Mouse (Mus musculus) regulatory T cell (primary cell): ENCODE results near the gene Casp4.

ENCODE experiments used
- in situ Hi-C: fragments of 300-600 bp; cut with MboI, MseI; formaldehyde crosslinking; loops from one replicate; pipeline ENCODE4 v1.15.1; 2025; ENCODE audit warnings: high pct_unique_total_duplicates

The Casp4 gene

DNA sequence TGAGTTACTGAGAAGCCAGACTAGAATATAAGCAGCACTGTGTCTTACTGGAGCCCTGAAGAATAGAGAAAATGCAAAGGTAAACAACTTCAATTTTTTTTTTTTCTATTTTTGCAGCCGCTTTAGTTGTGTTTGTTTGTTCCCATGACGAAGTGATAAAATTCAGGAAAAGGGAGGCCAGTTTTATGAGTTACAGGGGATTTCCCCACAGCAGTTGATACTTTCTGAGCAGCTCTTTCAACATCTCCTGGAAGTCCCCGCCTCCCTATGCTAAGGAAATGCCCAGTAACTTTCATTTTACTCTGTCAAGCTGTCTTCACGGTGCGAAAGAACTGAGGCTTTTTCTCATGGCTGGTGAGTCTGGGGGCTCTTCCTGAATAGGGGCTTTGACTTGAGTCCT is at the start of gene Casp4:
Gene Casp4 (plus strand): TSS at position 268 of the 400 bp plus-strand sequence.
- in situ Hi-C loops = no loop called here

- in situ Hi-C loops = no loop called here
Measured at GRCm38 (mm10) chr9:5263951-5264475, 44.6 kb upstream of the Casp4 start.

- in situ Hi-C loops = no loop called here
Measured at GRCm38 (mm10) chr9:5270274-5270673, 38.4 kb upstream of the Casp4 start.

DNA sequence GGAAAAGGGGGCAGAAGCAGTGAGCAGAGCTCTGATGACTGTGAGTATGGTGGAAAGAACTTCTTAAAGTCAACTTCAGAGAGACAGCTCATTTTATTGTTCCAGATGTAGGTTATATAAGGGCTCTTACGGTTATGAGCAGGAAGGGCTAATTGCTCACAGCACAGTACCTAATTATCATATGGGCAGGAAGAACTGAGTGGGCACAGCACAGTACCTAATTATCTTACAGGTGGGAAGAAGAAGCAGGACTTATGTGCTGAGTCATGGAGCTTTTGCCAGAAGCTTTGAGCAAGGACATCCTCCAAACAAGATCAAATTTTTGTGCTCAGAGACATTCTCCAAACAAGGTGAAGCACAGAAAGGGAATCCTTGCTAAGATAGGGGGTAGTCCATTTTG is 37.7 kb upstream of the Casp4 start:
- in situ Hi-C loops = no loop called here

- in situ Hi-C loops = no loop called here
Measured at GRCm38 (mm10) chr9:5271334-5271845, 37.2 kb upstream of the Casp4 start.

DNA sequence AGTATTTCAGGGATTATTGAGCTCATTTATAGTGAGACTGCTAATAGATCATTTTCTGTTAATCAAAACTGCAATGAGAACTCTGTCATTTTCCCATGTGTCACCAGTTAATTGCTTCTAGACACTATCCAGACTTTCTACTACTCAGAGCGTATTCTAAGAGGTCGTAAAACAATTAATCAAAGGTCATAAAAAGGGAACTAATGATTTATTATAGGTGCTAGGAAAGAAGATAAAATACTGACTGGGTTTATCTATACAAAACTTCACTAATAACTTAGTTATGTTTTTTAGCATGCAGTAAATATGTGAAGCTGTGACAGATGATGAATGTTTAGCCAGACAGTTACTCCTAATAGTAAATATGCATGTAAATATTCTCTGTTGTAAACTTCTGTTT is 22.6 kb upstream of the Casp4 start:
- in situ Hi-C loops = no loop called here

GRCm38 (mm10) chr9:5286597-5286996 is 22.0 kb upstream of the Casp4 start:
- in situ Hi-C loops = no loop called here

DNA sequence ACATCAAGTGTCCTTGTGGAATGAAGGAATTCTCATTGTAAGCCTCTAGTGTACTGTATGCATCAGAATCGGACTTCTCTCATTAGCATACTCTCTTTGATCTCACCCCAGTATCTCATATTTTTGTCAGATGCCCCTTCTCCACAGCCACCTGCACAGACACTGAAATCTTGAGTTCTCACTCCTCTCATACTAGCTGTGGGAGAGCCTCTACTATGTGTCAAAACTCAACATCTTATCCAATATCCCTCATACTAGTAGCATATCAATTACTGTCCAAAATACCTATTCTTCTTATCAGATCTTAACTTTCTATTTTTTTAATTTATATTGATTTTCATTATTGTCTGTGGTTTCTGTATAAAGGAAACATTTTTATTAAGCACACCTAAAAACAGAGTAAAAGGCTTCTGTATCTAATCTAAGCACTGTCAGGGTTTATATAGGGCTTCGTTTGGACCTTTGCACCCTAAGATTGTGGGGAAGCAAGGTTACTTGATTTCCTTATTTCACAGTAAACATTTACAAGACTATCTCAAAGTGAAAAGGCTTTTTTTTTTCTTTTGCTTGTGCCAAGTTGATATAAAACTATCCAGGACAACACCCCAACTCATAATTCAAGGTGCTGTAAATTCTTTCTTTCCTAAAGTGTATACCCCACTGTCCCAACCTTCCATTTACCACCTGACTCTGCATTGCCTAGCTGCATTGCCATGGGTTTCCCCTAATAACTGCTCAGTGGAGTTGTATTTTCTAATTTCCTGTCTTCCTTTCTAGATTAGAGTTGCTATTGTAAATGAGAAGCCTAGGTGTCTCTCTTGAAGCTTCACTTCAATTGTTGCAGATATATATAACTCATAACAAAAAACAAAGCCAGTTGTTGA is 12.0 kb upstream of the Casp4 start:
- in situ Hi-C loops = no loop called here

DNA sequence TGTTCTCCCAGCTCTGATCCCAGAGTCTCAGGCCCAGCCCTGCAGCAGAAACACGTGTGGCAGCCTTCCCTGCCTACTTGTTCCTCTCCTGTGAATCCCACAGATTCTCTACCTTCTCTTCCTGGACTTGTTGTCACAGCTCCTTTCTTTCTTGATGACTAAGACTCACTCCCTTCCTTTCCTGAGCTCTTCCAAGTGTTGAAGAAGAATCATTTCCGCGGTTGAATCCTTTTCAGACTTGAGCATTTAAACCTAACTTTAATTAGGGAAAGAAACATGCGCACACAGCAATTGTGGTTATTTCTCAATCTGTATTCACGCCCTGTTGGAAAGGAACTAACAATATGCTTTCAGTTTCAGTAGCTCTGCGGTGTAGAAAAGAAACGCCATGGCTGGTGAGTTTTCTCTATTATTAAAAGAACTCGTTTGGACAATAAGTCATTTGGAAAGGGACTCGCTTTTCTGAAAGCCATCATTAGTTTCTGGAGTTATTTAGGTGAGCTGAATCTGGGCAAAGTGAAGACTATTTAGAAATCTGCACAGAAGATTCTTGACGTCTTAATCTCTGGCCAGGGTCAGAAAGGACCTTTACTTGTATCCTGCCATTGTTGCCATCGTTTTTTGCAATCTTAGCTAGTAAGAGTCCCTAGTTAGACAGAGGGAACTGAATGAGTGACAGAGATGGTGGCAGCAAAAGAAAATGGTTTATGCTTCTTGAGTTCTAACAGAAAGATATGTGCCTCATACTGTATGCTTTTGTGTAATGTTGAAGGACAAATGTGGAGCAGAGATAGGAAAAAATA is 10.1 kb upstream of the Casp4 start, which contains the start of gene Casp1:
Gene Casp1 (plus strand): TSS at position 189 of the 803 bp plus-strand sequence.
- in situ Hi-C loops = no loop called here

DNA sequence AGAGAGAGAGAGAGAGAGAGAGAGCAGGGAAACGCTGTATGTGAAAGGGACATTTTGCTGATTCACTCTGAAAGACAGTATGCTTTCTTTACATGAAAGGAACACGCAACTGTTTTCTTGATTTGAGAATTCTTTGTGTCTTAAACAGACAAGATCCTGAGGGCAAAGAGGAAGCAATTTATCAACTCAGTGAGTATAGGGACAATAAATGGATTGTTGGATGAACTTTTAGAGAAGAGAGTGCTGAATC is 9.6 kb upstream of the Casp4 start:
- in situ Hi-C loops = no loop called here

GRCm38 (mm10) chr9:5310112-5310511 is 1.5 kb downstream of the Casp4 start:
- in situ Hi-C loops = no loop called here

- in situ Hi-C loops = no loop called here
Measured at GRCm38 (mm10) chr9:5311435-5311834, 2.8 kb downstream of the Casp4 start.

- in situ Hi-C loops = no loop called here
Measured at GRCm38 (mm10) chr9:5328204-5328603, 19.6 kb downstream of the Casp4 start.

DNA sequence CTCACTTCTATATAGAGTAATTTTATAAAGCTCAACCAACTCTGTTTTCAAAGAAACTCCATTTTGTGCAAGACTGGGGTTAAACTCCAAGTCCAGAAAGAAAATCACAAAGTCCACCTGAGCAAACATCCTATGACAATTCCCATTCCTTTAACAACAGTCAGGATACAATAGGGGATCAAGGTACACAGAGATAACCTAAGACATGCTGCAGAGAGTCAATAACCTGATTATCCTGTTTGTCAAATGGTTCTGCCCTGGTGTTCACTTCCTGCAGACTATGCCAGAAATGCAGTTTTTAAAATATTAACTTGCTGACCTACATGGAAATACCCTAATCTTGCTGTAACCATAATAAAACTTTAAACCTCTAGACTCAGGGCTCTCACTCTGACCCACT is 23.8 kb downstream of the Casp4 start:
- in situ Hi-C loops = loop anchor here (10.0 kb wide), 1 partner anchor 652 kb away; no protein-coding TSS in a partner anchor

GRCm38 (mm10) chr9:5333422-5333821 is 24.8 kb downstream of the Casp4 start:
- in situ Hi-C loops = loop anchor here (10.0 kb wide), 1 partner anchor 651 kb away; no protein-coding TSS in a partner anchor

- in situ Hi-C loops = no loop called here
Measured at GRCm38 (mm10) chr9:5343092-5343491, 34.5 kb downstream of the Casp4 start.

DNA sequence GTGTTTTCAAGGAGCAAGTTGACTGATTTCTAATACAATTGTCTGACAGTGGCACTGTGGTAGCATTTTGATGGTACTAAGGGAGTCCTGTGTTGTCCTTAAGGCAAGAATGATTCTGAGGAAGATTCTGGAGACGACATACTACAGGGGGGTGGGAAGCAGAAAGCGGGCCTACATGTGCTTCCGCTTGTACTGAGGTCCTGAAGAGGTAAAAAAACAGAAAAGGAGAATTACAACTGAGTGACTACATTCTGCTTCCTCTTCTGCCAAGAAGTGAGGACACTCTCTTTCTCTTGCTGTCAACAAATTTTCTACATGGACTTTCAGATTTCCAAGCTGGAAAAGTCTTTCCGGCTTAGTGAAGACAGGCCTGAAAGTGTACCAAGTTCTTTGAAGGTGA is 35.5 kb downstream of the Casp4 start:
- in situ Hi-C loops = no loop called here

DNA sequence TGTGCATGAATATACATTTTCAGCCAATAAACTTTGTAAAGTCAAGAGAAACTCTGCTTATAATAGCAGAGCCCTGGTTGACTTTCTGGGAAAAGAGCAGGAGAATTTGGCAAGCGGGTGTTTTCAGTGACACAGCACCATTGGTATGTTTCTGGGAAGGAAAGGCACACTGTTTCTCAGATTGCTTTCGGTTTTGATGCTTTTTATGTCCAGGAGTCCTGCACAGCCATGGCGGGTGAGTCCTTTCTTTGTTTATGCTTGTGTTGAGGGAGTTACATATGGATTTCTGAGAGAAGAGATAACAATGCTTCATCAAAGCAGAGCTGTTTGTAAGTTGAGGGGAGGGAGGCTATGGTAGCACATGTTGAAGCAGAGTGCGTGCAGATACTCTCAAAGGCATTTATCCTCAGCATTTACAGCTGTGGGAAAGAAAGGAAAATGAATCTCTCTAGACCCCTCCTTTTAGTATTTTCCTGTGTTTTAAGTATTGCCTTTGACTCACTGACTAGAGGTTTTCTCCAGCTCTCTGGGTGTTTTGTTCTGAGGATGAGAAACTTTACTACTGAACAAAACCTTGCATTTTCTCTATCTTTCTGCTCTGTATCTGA is 36.8 kb downstream of the Casp4 start, which contains the start of gene Casp12:
Gene Casp12 (plus strand): TSS at position 140 of the 608 bp plus-strand sequence.
- in situ Hi-C loops = no loop called here

DNA sequence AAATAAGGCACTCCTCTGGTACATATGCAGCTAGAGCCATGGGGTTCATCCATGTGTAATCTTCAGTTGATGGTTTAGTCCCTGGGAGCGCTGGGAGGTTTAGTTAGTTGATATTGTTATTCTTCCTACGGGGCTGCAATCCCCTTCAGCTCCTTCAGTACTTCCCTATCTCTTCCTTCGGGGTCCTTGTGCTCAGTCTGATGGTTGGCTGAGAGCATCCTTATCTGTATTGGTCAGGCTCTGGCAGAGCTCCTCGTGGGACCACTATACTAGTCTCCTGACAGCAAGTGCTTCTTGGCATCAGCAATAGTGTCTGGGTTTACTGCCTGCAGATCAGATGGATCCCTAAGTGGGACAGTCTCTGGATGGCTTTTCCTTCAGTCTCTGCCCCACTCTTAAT is 38.8 kb downstream of the Casp4 start:
- in situ Hi-C loops = no loop called here

DNA sequence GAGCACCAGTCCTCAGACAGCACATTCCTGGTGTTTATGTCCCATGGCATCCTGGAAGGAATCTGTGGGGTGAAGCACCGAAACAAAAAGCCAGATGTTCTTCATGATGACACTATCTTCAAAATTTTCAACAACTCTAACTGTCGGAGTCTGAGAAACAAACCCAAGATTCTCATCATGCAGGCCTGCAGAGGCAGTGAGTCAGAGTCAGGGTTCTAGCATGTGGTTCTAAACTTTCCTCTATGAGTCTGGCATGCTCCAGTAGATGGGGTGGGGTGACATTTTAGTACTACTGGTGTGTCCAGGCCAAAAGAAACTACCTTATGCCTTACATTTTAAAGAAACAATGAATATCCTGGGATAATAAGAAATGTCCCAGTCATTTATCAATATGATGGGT is 45.0 kb downstream of the Casp4 start:
- in situ Hi-C loops = no loop called here

- in situ Hi-C loops = no loop called here
Measured at GRCm38 (mm10) chr9:5356801-5357200, 48.2 kb downstream of the Casp4 start.
